ENCODE assay signal across 11 mouse cellular contexts in genomic region chr12:8519431-8520160, GRCm38 (mm10). TPM values are rescaled to one million over a fixed set of nuclear protein-coding genes. Genes with fewer than 3 reads are reported as not detected.
DNase-seq lines count a peak whose midpoint lies in the region; ATAC-seq lines count a peak whose summit lies in the region.
"Had no signal": no experiment of that assay in that cellular context is flagged by ENCODE, and none has a peak within 500 bp of the region (broad histone marks: within the 10 kb centered on the region; RNA-seq: fewer than 3 reads in every experiment).

No protein-coding gene starts in this region.

- H3K4me1 ChIP-seq in hindbrain, embryonic 15.5 days (replicated peaks) = no peaks in the 10 kb centered on the region
- H3K4me1 ChIP-seq in hindbrain, embryonic 13.5 days (replicated peaks) = no peaks in the 10 kb centered on the region
- peaks cover 33% of the 10 kb centered on the region for H3K4me1 ChIP-seq in heart, embryonic 16.5 days (ENCODE audit: control insufficient read depth, insufficient read depth, low read length)
- no peaks in the 10 kb centered on the region for H3K4me1 ChIP-seq in forebrain, embryonic 15.5 days

- no peak overlapping the region for H3K9ac ChIP-seq in hindbrain, embryonic 15.5 days
- no peak overlapping the region for H3K9ac ChIP-seq in hindbrain, embryonic 13.5 days
- peak overlapping the region; percentile 15; the same call in 1 of the 2 replicates for H3K9ac ChIP-seq in heart, embryonic 16.5 days (ENCODE audit: low read length)
- no peak overlapping the region for H3K9ac ChIP-seq in forebrain, embryonic 15.5 days (replicated peaks)

- no peak overlapping the region for H3K4me3 ChIP-seq in hindbrain, embryonic 15.5 days
- no peak overlapping the region for H3K4me3 ChIP-seq in hindbrain, embryonic 13.5 days
- H3K4me3 ChIP-seq in heart, embryonic 16.5 days (ENCODE audit: low read length) = no peak overlapping the region
- H3K4me3 ChIP-seq in forebrain, embryonic 15.5 days = no peak overlapping the region

- DNase-seq in 3T3-L1 (ENCODE audit: low read depth, low spot score) = peak; percentile 70
- peak; percentile 95 for DNase-seq in MN1 (ENCODE audit: low spot score)
- no peak for DNase-seq in neural tube, embryonic 10.5 days (ENCODE audit: extremely low spot score, low spot score)
- no peak for DNase-seq in adipocyte (ENCODE audit: low spot score)
- DNase-seq: kidney, adult 11 months; lung, adult 2 months had no signal

- no peak overlapping the region for H3K4me2 ChIP-seq in hindbrain, embryonic 15.5 days
- H3K4me2 ChIP-seq in hindbrain, embryonic 13.5 days = no peak overlapping the region
- peak overlapping the region; percentile 15; the same call in 1 of the 2 replicates for H3K4me2 ChIP-seq in heart, embryonic 16.5 days (ENCODE audit: low read depth, low read length)
- no peak overlapping the region for H3K4me2 ChIP-seq in forebrain, embryonic 15.5 days (replicated peaks)

- no peaks in the 10 kb centered on the region for H3K9me3 ChIP-seq in hindbrain, embryonic 15.5 days
- H3K9me3 ChIP-seq in hindbrain, embryonic 13.5 days = no peaks in the 10 kb centered on the region
- no peaks in the 10 kb centered on the region for H3K9me3 ChIP-seq in heart, embryonic 16.5 days (replicated peaks; ENCODE audit: control insufficient read depth, low read length)
- H3K9me3 ChIP-seq in forebrain, embryonic 15.5 days = no peaks in the 10 kb centered on the region

- no peak overlapping the region for H3K27ac ChIP-seq in hindbrain, embryonic 15.5 days (replicated peaks)
- H3K27ac ChIP-seq in hindbrain, embryonic 13.5 days = no peak overlapping the region
- H3K27ac ChIP-seq in heart, embryonic 16.5 days (ENCODE audit: low read length) = peak overlapping the region; percentile 55
- H3K27ac ChIP-seq in forebrain, embryonic 15.5 days (replicated peaks) = no peak overlapping the region
- H3K27ac ChIP-seq: stomach, postnatal 0 days had no signal

- 66% methylated on average over 12 of the region's 12 CpGs for WGBS in hindbrain, embryonic 15.5 days
- 67% methylated on average over 12 of the region's 12 CpGs for WGBS in hindbrain, embryonic 13.5 days
- WGBS in heart, embryonic 16.5 days = 46% methylated on average over 12 of the region's 12 CpGs
- 71% methylated on average over 12 of the region's 12 CpGs for WGBS in forebrain, embryonic 15.5 days

- no peaks in the 10 kb centered on the region for H3K36me3 ChIP-seq in hindbrain, embryonic 15.5 days
- H3K36me3 ChIP-seq in hindbrain, embryonic 13.5 days = no peaks in the 10 kb centered on the region
- H3K36me3 ChIP-seq in heart, embryonic 16.5 days (ENCODE audit: control insufficient read depth, insufficient read depth) = no peaks in the 10 kb centered on the region
- no peaks in the 10 kb centered on the region for H3K36me3 ChIP-seq in forebrain, embryonic 15.5 days

- ATAC-seq in hindbrain, embryonic 15.5 days (ENCODE audit: low FRiP score, low read depth) = 0 out of 2 replicates have a peak, but pooled peaks have one; percentile 23
- ATAC-seq in hindbrain, embryonic 13.5 days (ENCODE audit: low FRiP score) = no peak
- ATAC-seq in heart, embryonic 16.5 days (replicated peaks; ENCODE audit: extremely low read depth, insufficient read depth, low FRiP score) = no peak
- no peak for ATAC-seq in forebrain, embryonic 15.5 days (replicated peaks)

- no peaks in the 10 kb centered on the region for H3K27me3 ChIP-seq in hindbrain, embryonic 15.5 days
- H3K27me3 ChIP-seq in hindbrain, embryonic 13.5 days = no peaks in the 10 kb centered on the region
- no peaks in the 10 kb centered on the region for H3K27me3 ChIP-seq in heart, embryonic 16.5 days (ENCODE audit: control insufficient read depth, insufficient read depth, low read length)
- H3K27me3 ChIP-seq in forebrain, embryonic 15.5 days = no peaks in the 10 kb centered on the region

RNA-seq across cellular contexts. Expression of gene Rhob, which starts 19.8 kb away (rescaled TPM):
- polyA plus RNA-seq in hindbrain, embryonic 15.5 days (2015; fragmentation: Nextera tagmentation; extraction: Ambion mirVana) = 94.4 and 103 TPM in 2 replicates
- 68.7 and 71.7 TPM in 2 replicates for polyA plus RNA-seq in hindbrain, embryonic 13.5 days (2015; fragmentation: Nextera tagmentation; extraction: Ambion mirVana)
- polyA plus RNA-seq in heart, embryonic 16.5 days (2015; fragmentation: Nextera tagmentation; extraction: Ambion mirVana) = 38.5 and 39.3 TPM in 2 replicates
- polyA plus RNA-seq in forebrain, embryonic 15.5 days (2015; fragmentation: Nextera tagmentation; extraction: Ambion mirVana) = 73.8 and 77.6 TPM in 2 replicates

Comparison
In these comparisons a context has a peak if more than half of its experiments do, and no peak if none do; other contexts are left out.
1. DNase-seq: peak in 3T3-L1 (single experiment) and MN1 (single experiment); none in neural tube, embryonic 10.5 days (single experiment) and adipocyte (single experiment).